ENCODE assay signal across 12 mouse cellular contexts in genomic region chr5:66473599-66473998, GRCm38 (mm10).
DNase-seq lines count a peak whose midpoint lies in the region; ATAC-seq and TF ChIP-seq lines count a peak whose summit lies in the region.
"Had no signal": no experiment of that assay in that cellular context is flagged by ENCODE, and none has a peak within 500 bp of the region (broad histone marks: within the 10 kb centered on the region; RNA-seq: fewer than 3 reads in every experiment).

No protein-coding gene starts in this region.

- no peaks in the 10 kb centered on the region for H3K27me3 ChIP-seq in heart, postnatal 0 days (ENCODE audit: control insufficient read depth, insufficient read depth, low read length)
- no peaks in the 10 kb centered on the region for H3K27me3 ChIP-seq in heart, embryonic 12.5 days (replicated peaks)
- no peaks in the 10 kb centered on the region for H3K27me3 ChIP-seq in forebrain, embryonic 14.5 days (replicated peaks; ENCODE audit: control insufficient read depth, insufficient read depth, low read length)
- H3K27me3 ChIP-seq in limb, embryonic 10.5 days (ENCODE audit: low read depth, poor library complexity, severe bottlenecking), result no peaks in the 10 kb centered on the region
- H3K27me3 ChIP-seq in stomach, embryonic 16.5 days (ENCODE audit: control insufficient read depth, insufficient read depth, low read length), result no peaks in the 10 kb centered on the region

- no peak for ATAC-seq in heart, postnatal 0 days (ENCODE audit: insufficient read depth, low read depth)
- no peak for ATAC-seq in heart, embryonic 12.5 days (ENCODE audit: insufficient number of reproducible peaks, low FRiP score)
- peak; percentile 81 for ATAC-seq in forebrain, embryonic 14.5 days
- ATAC-seq in stomach, embryonic 16.5 days (ENCODE audit: insufficient read depth, low FRiP score), result 0 out of 2 replicates have a peak, but pooled peaks have one; percentile 29
- no peak for ATAC-seq in megakaryocyte progenitor cell, adult 5-6 weeks (replicated peaks; ENCODE audit: poor library complexity)

- peaks cover 6% of the 10 kb centered on the region; the same call in 1 of the 2 replicates for H3K4me1 ChIP-seq in heart, postnatal 0 days (ENCODE audit: control insufficient read depth, insufficient read depth)
- H3K4me1 ChIP-seq in heart, embryonic 12.5 days (replicated peaks), result peaks cover 17% of the 10 kb centered on the region
- H3K4me1 ChIP-seq in forebrain, embryonic 14.5 days (ENCODE audit: control insufficient read depth, insufficient read depth, low read length), result peaks cover 9% of the 10 kb centered on the region; the same call in 1 of the 2 replicates
- peaks cover 22% of the 10 kb centered on the region for H3K4me1 ChIP-seq in limb, embryonic 10.5 days
- no peaks in the 10 kb centered on the region for H3K4me1 ChIP-seq in stomach, embryonic 16.5 days (ENCODE audit: control insufficient read depth, insufficient read depth, low read length)

- H3K4me2 ChIP-seq in heart, postnatal 0 days (ENCODE audit: low read depth, low read length), result no peak overlapping the region
- H3K4me2 ChIP-seq in heart, embryonic 12.5 days, result no peak overlapping the region
- 0 out of 2 replicates have a peak overlapping the region, but pooled peaks have one; percentile 20 for H3K4me2 ChIP-seq in forebrain, embryonic 14.5 days (ENCODE audit: low read length)
- H3K4me2 ChIP-seq in stomach, embryonic 16.5 days (ENCODE audit: low read depth, low read length), result no peak overlapping the region

- 41% methylated on average over 12 of the region's 12 CpGs for WGBS in heart, postnatal 0 days
- WGBS in heart, embryonic 12.5 days, result 51% methylated on average over 12 of the region's 12 CpGs
- 11% methylated on average over 12 of the region's 12 CpGs for WGBS in forebrain, embryonic 14.5 days
- 73% methylated on average over 12 of the region's 12 CpGs for WGBS in limb, embryonic 10.5 days
- 52% methylated on average over 12 of the region's 12 CpGs for WGBS in stomach, embryonic 16.5 days

- TF ChIP-seq EP300 in heart, postnatal 0 days (IDR thresholded peaks at IDR 0.05; ENCODE audit: low read depth), result no peak

- H3K4me3 ChIP-seq in heart, postnatal 0 days (ENCODE audit: low read depth, low read length), result no peak overlapping the region
- no peak overlapping the region for H3K4me3 ChIP-seq in heart, embryonic 12.5 days
- H3K4me3 ChIP-seq in forebrain, embryonic 14.5 days (ENCODE audit: low read depth, low read length), result no peak overlapping the region
- H3K4me3 ChIP-seq in limb, embryonic 10.5 days, result no peak overlapping the region
- no peak overlapping the region for H3K4me3 ChIP-seq in stomach, embryonic 16.5 days (replicated peaks; ENCODE audit: low read length)

- H3K27ac ChIP-seq in heart, postnatal 0 days (ENCODE audit: low read depth), result no peak overlapping the region
- H3K27ac ChIP-seq in heart, embryonic 12.5 days (ENCODE audit: poor library complexity, severe bottlenecking), result no peak overlapping the region
- peak overlapping the region; percentile 73 for H3K27ac ChIP-seq in forebrain, embryonic 14.5 days (ENCODE audit: low read depth, low read length)
- H3K27ac ChIP-seq in limb, embryonic 10.5 days, result peak overlapping the region; percentile 42
- H3K27ac ChIP-seq in stomach, embryonic 16.5 days (ENCODE audit: low read length), result no peak overlapping the region
- H3K27ac ChIP-seq: kidney, postnatal 0 days had no signal

- no peak overlapping the region for H3K9ac ChIP-seq in heart, postnatal 0 days (replicated peaks; ENCODE audit: low read depth, low read length)
- no peak overlapping the region for H3K9ac ChIP-seq in heart, embryonic 12.5 days
- H3K9ac ChIP-seq in forebrain, embryonic 14.5 days (ENCODE audit: low read length), result peak overlapping the region; percentile 22
- H3K9ac ChIP-seq in stomach, embryonic 16.5 days (ENCODE audit: low read length), result no peak overlapping the region

- no peak for TF ChIP-seq CTCF in heart, postnatal 0 days (IDR thresholded peaks at IDR 0.05; ENCODE audit: low read depth)

- H3K36me3 ChIP-seq in heart, postnatal 0 days (replicated peaks; ENCODE audit: control insufficient read depth, insufficient read depth, low read length), result no peaks in the 10 kb centered on the region
- H3K36me3 ChIP-seq in heart, embryonic 12.5 days, result no peaks in the 10 kb centered on the region
- H3K36me3 ChIP-seq in forebrain, embryonic 14.5 days (ENCODE audit: control insufficient read depth, insufficient read depth, low read length), result no peaks in the 10 kb centered on the region
- no peaks in the 10 kb centered on the region for H3K36me3 ChIP-seq in limb, embryonic 10.5 days
- H3K36me3 ChIP-seq in stomach, embryonic 16.5 days (ENCODE audit: control insufficient read depth, insufficient read depth, low read length), result no peaks in the 10 kb centered on the region

- DNase-seq in heart, postnatal 0 days (ENCODE audit: low spot score), result peak; percentile 16
- DNase-seq in forebrain, embryonic 14.5 days (ENCODE audit: low spot score), result peak; percentile 73
- DNase-seq in limb, embryonic 10.5 days (ENCODE audit: low spot score), result no peak
- no peak for DNase-seq in left cerebral cortex, postnatal 10 days (ENCODE audit: extremely low spot score in 1 of 2, low spot score in 2 of 2)
- no peak for DNase-seq in kidney, postnatal 4 days
- DNase-seq: cerebellum, adult 11-12 months; lung, adult 18-20 months; right cerebral cortex, postnatal 14 days had no signal

- intact Hi-C loops in left cerebral cortex, postnatal 10 days (cut with DNase I), result no loop called here

- no peaks in the 10 kb centered on the region for H3K9me3 ChIP-seq in heart, postnatal 0 days (replicated peaks; ENCODE audit: control insufficient read depth, low read length)
- H3K9me3 ChIP-seq in heart, embryonic 12.5 days (replicated peaks), result no peaks in the 10 kb centered on the region
- no peaks in the 10 kb centered on the region for H3K9me3 ChIP-seq in forebrain, embryonic 14.5 days (replicated peaks; ENCODE audit: control insufficient read depth, low read length)
- no peaks in the 10 kb centered on the region for H3K9me3 ChIP-seq in limb, embryonic 10.5 days (replicated peaks)
- H3K9me3 ChIP-seq in stomach, embryonic 16.5 days (replicated peaks; ENCODE audit: control insufficient read depth, low read length), result no peaks in the 10 kb centered on the region

Comparison
In these comparisons a context has a peak if more than half of its experiments do, and no peak if none do; other contexts are left out.
1. ATAC-seq: peak in forebrain, embryonic 14.5 days (single experiment) and stomach, embryonic 16.5 days (single experiment); none in heart, postnatal 0 days (single experiment), heart, embryonic 12.5 days (single experiment) and megakaryocyte progenitor cell, adult 5-6 weeks (single experiment).
2. DNase-seq: peak in heart, postnatal 0 days (single experiment) and forebrain, embryonic 14.5 days (single experiment); none in limb, embryonic 10.5 days (single experiment), left cerebral cortex, postnatal 10 days (0 of 2) and kidney, postnatal 4 days (0 of 2).
3. H3K27ac ChIP-seq: peak in forebrain, embryonic 14.5 days (single experiment) and limb, embryonic 10.5 days (single experiment); none in heart, postnatal 0 days (single experiment), heart, embryonic 12.5 days (single experiment) and stomach, embryonic 16.5 days (single experiment).